Mouse (Mus musculus) G1E (cell line): ENCODE data around the gene Hoxc12.

Experiments used
- CTCF ChIP-seq: IDR thresholded peaks from 2 replicates; pipeline ENCODE4 v1.5.1; 2012; ENCODE audit warnings: low read depth, low read length, inconsistent platforms, mixed read lengths
- GATA1 ChIP-seq: IDR thresholded peaks from 2 replicates; pipeline ENCODE4 v1.6.1; 2012; ENCODE audit warnings: borderline replicate concordance, low read length, inconsistent platforms, mixed read lengths
- GATA2 ChIP-seq: IDR thresholded peaks from 2 replicates; pipeline ENCODE4 v1.6.1; 2012; ENCODE audit warnings: low read depth, low read length, inconsistent platforms, borderline replicate concordance
- POLR2AphosphoS5 ChIP-seq: IDR thresholded peaks from 2 replicates; pipeline ENCODE4 v1.6.1; 2012; ENCODE audit warnings: low read depth, low read length, inconsistent platforms; ENCODE audit not compliant: insufficient replicate concordance
- TAL1 ChIP-seq: conservative IDR thresholded peaks from 2 replicates; pipeline ENCODE4 v1.6.1; 2012; ENCODE audit warnings: low read depth, low read length, inconsistent platforms, mixed read lengths

GRCm38 (mm10) chr15:102965003-102965891 lies 28.7 kb downstream of the Hoxc12 start:
- no peak for TF ChIP-seq CTCF
- TF ChIP-seq GATA1, result no peak
- no peak for TF ChIP-seq TAL1
- TF ChIP-seq POLR2AphosphoS5, result no peak
- TF ChIP-seq GATA2, result no peak
